Mouse (Mus musculus) small intestine, adult 2 months (tissue): ENCODE results near the gene Smad6.

Experiments
- CTCF ChIP-seq: fragments of 200-500 bp; IDR thresholded peaks from 2 replicates; pipeline ENCODE4 v1.5.1; 2012; ENCODE audit warnings: low read depth, mild to moderate bottlenecking, control low read depth, inconsistent platforms, low read length, moderate library complexity, mixed read lengths; ENCODE audit not compliant: insufficient replicate concordance, insufficient read length; ENCODE audit errors: extremely low read depth
- POLR2A ChIP-seq: fragments of 200-500 bp; IDR thresholded peaks from 2 replicates; pipeline ENCODE4 v1.6.1; 2012; ENCODE audit warnings: low read depth, mild to moderate bottlenecking, control low read depth, inconsistent platforms, low read length, moderate library complexity

- TF ChIP-seq CTCF (no peak), POLR2A (no peak)
These were observed 47.4 kb downstream of the Smad6 start for GRCm38 (mm10) chr9:63974258-63975023.
